Mouse (Mus musculus) gastrocnemius, adult 18-20 months (tissue): ENCODE measurements around the gene Vsig10l. TPM values are rescaled to one million over a fixed set of nuclear protein-coding genes. Genes with fewer than 3 reads are reported as not detected.

Experiments
- DNase-seq: peaks from one replicate; pipeline ENCODE4 v3.0.0; 2021; ENCODE audit warnings: low spot score
- long read RNA-seq, 2 experiments: library from polyadenylated mRNA; stranded (forward); transcript quantifications; one replicate each; pipeline ENCODE4 v2.0.0; 2021
- total RNA-seq, 2 experiments: library from RNA; stranded (reverse); gene quantifications; 2 replicates each; pipeline ENCODE4 v1.2.3; 2021

The Vsig10l gene
- under 1 TPM; 0.85 to 0.87 TPM for total RNA-seq
- long read RNA-seq, experiment 1, partial matches to known transcripts, result 0 of 3 reads
- long read RNA-seq, experiment 1, other reads (novel, unspliced or antisense), result 3 of 3 reads
- long read RNA-seq, experiment 2, result 0 reads

- no peak for DNase-seq
Observed at GRCm38 (mm10) chr7:43462851-43463250, at the start of gene Vsig10l. Gene Vsig10l, plus strand, starts transcription at chr7:43463151.

- no peak for DNase-seq
Observed at GRCm38 (mm10) chr7:43417298-43417697, 45.7 kb upstream of the Vsig10l start.

- DNase-seq, result peak; percentile 83
Observed at GRCm38 (mm10) chr7:43422995-43423617, 39.8 kb upstream of the Vsig10l start.

- no peak for DNase-seq
Observed at GRCm38 (mm10) chr7:43423991-43424625, 38.8 kb upstream of the Vsig10l start.

- no peak for DNase-seq
Observed at GRCm38 (mm10) chr7:43427406-43427805, 35.5 kb upstream of the Vsig10l start, which contains the start of gene Lim2. Gene Lim2, plus strand, starts transcription at chr7:43427670.

- no peak for DNase-seq
Observed at GRCm38 (mm10) chr7:43429500-43429899, 33.5 kb upstream of the Vsig10l start.

- DNase-seq, result no peak
Observed at GRCm38 (mm10) chr7:43432891-43433290, 30.1 kb upstream of the Vsig10l start.

- DNase-seq, result no peak
Observed at GRCm38 (mm10) chr7:43434676-43435075, 28.3 kb upstream of the Vsig10l start.

- no peak for DNase-seq
Observed at GRCm38 (mm10) chr7:43436341-43437255, 26.4 kb upstream of the Vsig10l start, which contains the start of gene Nkg7. Gene Nkg7, plus strand, starts transcription at chr7:43437073.

GRCm38 (mm10) chr7:43438611-43439010, 24.3 kb upstream of the Vsig10l start:
- no peak for DNase-seq

GRCm38 (mm10) chr7:43440482-43440881, 22.5 kb upstream of the Vsig10l start, which contains the start of gene Cldnd2:
Gene Cldnd2, plus strand, starts transcription at chr7:43440782.
- no peak for DNase-seq

- no peak for DNase-seq
Observed at GRCm38 (mm10) chr7:43441071-43441470, 21.9 kb upstream of the Vsig10l start.

- DNase-seq, result no peak
Observed at GRCm38 (mm10) chr7:43442684-43443083, 20.3 kb upstream of the Vsig10l start.

GRCm38 (mm10) chr7:43443126-43443916, 19.6 kb upstream of the Vsig10l start:
- DNase-seq, result peak; percentile 87

GRCm38 (mm10) chr7:43443917-43444293, 19.0 kb upstream of the Vsig10l start, which contains the start of the genes Etfb and Gm45233:
Gene Etfb, plus strand, starts transcription at chr7:43444083.
Gene Gm45233, plus strand, starts transcription at chr7:43444128.
- DNase-seq, result peak; percentile 96

GRCm38 (mm10) chr7:43447801-43448200, 15.2 kb upstream of the Vsig10l start:
- DNase-seq, result peak; percentile 50

GRCm38 (mm10) chr7:43448246-43448645, 14.7 kb upstream of the Vsig10l start:
- no peak for DNase-seq

GRCm38 (mm10) chr7:43449811-43450210, 13.1 kb upstream of the Vsig10l start:
- DNase-seq, result no peak

GRCm38 (mm10) chr7:43451726-43452125, 11.2 kb upstream of the Vsig10l start:
- DNase-seq, result no peak

- no peak for DNase-seq
Observed at GRCm38 (mm10) chr7:43452609-43453008, 10.3 kb upstream of the Vsig10l start.
